Mouse (Mus musculus) MEL (cell line): ENCODE data around the gene Odf3. TPM values are rescaled to one million over a fixed set of nuclear protein-coding genes. Genes with fewer than 3 reads are reported as not detected.

Experiments
- DNase-seq: peaks from one replicate; pipeline ENCODE4 v3.0.0; 2011; ENCODE audit warnings: low read depth, low spot score
- H3K27ac ChIP-seq: 2 replicates; pipeline ENCODE4 v1.5.1; 2012; ENCODE audit warnings: low read depth, mild to moderate bottlenecking, control low read depth, low read length, moderate library complexity; ENCODE audit not compliant: control insufficient read depth
- H3K27me3 ChIP-seq, 2 experiments: fragments of 150-350 bp in 1 of 2; sonication (generic) in 1 of 2; 2 replicates each; pipeline ENCODE4 v1.6.1; 2012; ENCODE audit warnings: low read length in 2 of 2, mild to moderate bottlenecking in 2 of 2, improper control_type of control experiment in 1 of 2, moderate library complexity in 1 of 2; ENCODE audit not compliant: insufficient read depth in 2 of 2, control insufficient read depth in 1 of 2
- H3K36me3 ChIP-seq, 2 experiments: 2 replicates each; pipeline ENCODE4 v1.6.1; 2012 to 2014; ENCODE audit warnings: low read length in 2 of 2, improper control_type of control experiment in 1 of 2, inconsistent platforms in 1 of 2, mild to moderate bottlenecking in 1 of 2; ENCODE audit not compliant: insufficient read depth in 2 of 2, control insufficient read depth in 1 of 2
- H3K4me1 ChIP-seq, 2 experiments: fragments of 150-350 bp in 1 of 2; sonication (generic) in 1 of 2; 2 replicates each; pipeline ENCODE4 v1.6.1; 2012; ENCODE audit warnings: low read length in 2 of 2, improper control_type of control experiment in 1 of 2, mild to moderate bottlenecking in 1 of 2; ENCODE audit not compliant: insufficient read depth in 2 of 2, control insufficient read depth in 1 of 2
- H3K4me3 ChIP-seq, 2 experiments: fragments of 150-350 bp in 1 of 2; sonication (generic) in 1 of 2; 2 replicates each; pipeline ENCODE4 v1.5.1; 2012; ENCODE audit warnings: low read depth in 2 of 2, low read length in 2 of 2, mild to moderate bottlenecking in 2 of 2, moderate library complexity in 2 of 2, control low read depth in 1 of 2, improper control_type of control experiment in 1 of 2; ENCODE audit not compliant: control insufficient read depth in 1 of 2, insufficient read depth in 1 of 2
- H3K79me2 ChIP-seq: 2 replicates; pipeline ENCODE4 v1.6.1; 2012; ENCODE audit warnings: mild to moderate bottlenecking, low read length, moderate library complexity; ENCODE audit not compliant: control insufficient read depth, poor library complexity, insufficient read depth
- H3K9ac ChIP-seq: 2 replicates; pipeline ENCODE4 v1.6.1; 2012; ENCODE audit warnings: low read depth, mild to moderate bottlenecking, control low read depth, low read length, moderate library complexity; ENCODE audit not compliant: control insufficient read depth, poor library complexity, severe bottlenecking
- H3K9me3 ChIP-seq: fragments of 150-350 bp; sonication (generic); replicated peaks from 2 replicates; pipeline ENCODE4 v1.6.1; 2012; ENCODE audit warnings: mild to moderate bottlenecking, low read length, improper control_type of control experiment, moderate library complexity; ENCODE audit not compliant: insufficient read depth
- BHLHE40 ChIP-seq: IDR thresholded peaks from 2 replicates; pipeline ENCODE4 v1.6.1; 2012; ENCODE audit warnings: low read depth, mild to moderate bottlenecking, inconsistent platforms, low read length, improper control_type of control experiment, borderline replicate concordance
- CHD2 ChIP-seq: IDR thresholded peaks from 2 replicates; pipeline ENCODE4 v1.6.1; 2011; ENCODE audit warnings: low read length, improper control_type of control experiment
- GABPA ChIP-seq: IDR thresholded peaks from 2 replicates; pipeline ENCODE4 v1.6.1; 2012; ENCODE audit warnings: low read depth, mild to moderate bottlenecking, inconsistent platforms, low read length, improper control_type of control experiment, moderate library complexity
- JUND ChIP-seq: IDR thresholded peaks from 2 replicates; pipeline ENCODE4 v1.6.1; 2011; ENCODE audit warnings: low read depth, mild to moderate bottlenecking, improper control_type of control experiment, low read length
- KAT2A ChIP-seq: conservative IDR thresholded peaks from 2 replicates; pipeline ENCODE4 v1.6.1; 2012; ENCODE audit warnings: low read depth, low read length, improper control_type of control experiment, inconsistent platforms
- MAFK ChIP-seq: IDR thresholded peaks from 2 replicates; pipeline ENCODE4 v1.6.1; 2011; ENCODE audit warnings: low read depth, mild to moderate bottlenecking, low read length, improper control_type of control experiment, borderline replicate concordance
- MAZ ChIP-seq: IDR thresholded peaks from 2 replicates; pipeline ENCODE4 v1.6.1; 2012; ENCODE audit warnings: low read depth, mild to moderate bottlenecking, inconsistent platforms, low read length, improper control_type of control experiment
- MEF2A ChIP-seq: IDR thresholded peaks from 2 replicates; pipeline ENCODE4 v1.6.1; 2014; ENCODE audit warnings: low read depth, mild to moderate bottlenecking, inconsistent platforms, low read length, improper control_type of control experiment; ENCODE audit not compliant: poor library complexity, insufficient replicate concordance, severe bottlenecking; ENCODE audit errors: extremely low read depth
- MXI1 ChIP-seq: IDR thresholded peaks from 2 replicates; pipeline ENCODE4 v1.6.1; 2011; ENCODE audit warnings: mild to moderate bottlenecking, low read depth, low read length, improper control_type of control experiment
- MYC ChIP-seq: IDR thresholded peaks from 2 replicates; pipeline ENCODE4 v1.6.1; 2011; ENCODE audit warnings: low read depth, mild to moderate bottlenecking, low read length, improper control_type of control experiment, moderate library complexity
- NELFE ChIP-seq: IDR thresholded peaks from 2 replicates; pipeline ENCODE4 v1.6.1; 2011; ENCODE audit warnings: low read depth, low read length, improper control_type of control experiment
- NRF1 ChIP-seq: IDR thresholded peaks from 2 replicates; pipeline ENCODE4 v1.6.1; 2014; ENCODE audit warnings: low read depth, mild to moderate bottlenecking, inconsistent platforms, low read length, improper control_type of control experiment, moderate library complexity; ENCODE audit not compliant: poor library complexity, insufficient read depth, severe bottlenecking
- POLR2A ChIP-seq, 2 experiments: IDR thresholded peaks; 2 replicates each; pipeline ENCODE4 v1.6.1; 2011 to 2012; ENCODE audit warnings: low read length in 2 of 2, mild to moderate bottlenecking in 2 of 2, control low read depth in 1 of 2, improper control_type of control experiment in 1 of 2, low read depth in 1 of 2, moderate library complexity in 1 of 2; ENCODE audit not compliant: control insufficient read depth in 1 of 2, insufficient read depth in 1 of 2, poor library complexity in 1 of 2
- POLR2AphosphoS5 ChIP-seq: IDR thresholded peaks from 2 replicates; pipeline ENCODE4 v1.6.1; 2012; ENCODE audit warnings: low read depth, borderline replicate concordance, mild to moderate bottlenecking, inconsistent platforms, low read length, moderate library complexity, mixed read lengths
- RCOR1 ChIP-seq: IDR thresholded peaks from 2 replicates; pipeline ENCODE4 v1.6.1; 2012; ENCODE audit warnings: low read depth, mild to moderate bottlenecking, inconsistent platforms, low read length, improper control_type of control experiment
- SIN3A ChIP-seq: IDR thresholded peaks from 2 replicates; pipeline ENCODE4 v1.6.1; 2012; ENCODE audit warnings: low read length, improper control_type of control experiment, inconsistent platforms
- SMC3 ChIP-seq: IDR thresholded peaks from 2 replicates; pipeline ENCODE4 v1.6.1; 2011; ENCODE audit warnings: low read depth, low read length, improper control_type of control experiment
- TCF12 ChIP-seq: IDR thresholded peaks from 2 replicates; pipeline ENCODE4 v1.6.1; 2014; ENCODE audit warnings: low read depth, mild to moderate bottlenecking, inconsistent platforms, low read length, improper control_type of control experiment, moderate library complexity
- UBTF ChIP-seq: IDR thresholded peaks from 2 replicates; pipeline ENCODE4 v1.6.1; 2012; ENCODE audit warnings: low read depth, mild to moderate bottlenecking, inconsistent platforms, low read length, improper control_type of control experiment, moderate library complexity, borderline replicate concordance; ENCODE audit not compliant: insufficient read depth
- USF1 ChIP-seq: IDR thresholded peaks from 2 replicates; pipeline ENCODE4 v1.6.1; 2014; ENCODE audit warnings: low read depth, mild to moderate bottlenecking, inconsistent platforms, low read length, improper control_type of control experiment, moderate library complexity
- USF2 ChIP-seq, 2 experiments: IDR thresholded peaks; 2 replicates each; pipeline ENCODE4 v1.6.1; 2011 to 2012; ENCODE audit warnings: improper control_type of control experiment in 2 of 2, low read length in 2 of 2, borderline replicate concordance in 1 of 2, inconsistent platforms in 1 of 2, low read depth in 1 of 2, mild to moderate bottlenecking in 1 of 2; ENCODE audit not compliant: insufficient read depth in 1 of 2
- ZKSCAN1 ChIP-seq: IDR thresholded peaks from 2 replicates; pipeline ENCODE4 v1.6.1; 2012; ENCODE audit warnings: low read depth, mild to moderate bottlenecking, inconsistent platforms, low read length, improper control_type of control experiment, moderate library complexity
- ZMIZ1 ChIP-seq: IDR thresholded peaks from 2 replicates; pipeline ENCODE4 v1.6.1; 2012; ENCODE audit warnings: low read depth, mild to moderate bottlenecking, inconsistent platforms, low read length, improper control_type of control experiment, moderate library complexity
- ZNF384 ChIP-seq: IDR thresholded peaks from 2 replicates; pipeline ENCODE4 v1.6.1; 2012; ENCODE audit warnings: low read depth, mild to moderate bottlenecking, inconsistent platforms, low read length, improper control_type of control experiment
- polyA plus RNA-seq, 2 experiments: library from polyadenylated mRNA; stranded (reverse) in 1 of 2; unstranded in 1 of 2; fragments of >175 nt in 1 of 2; fragments of >200 nt in 1 of 2; gene quantifications; 2 replicates each; pipeline versions ENCODE4 v1.2.1 to v1.2.4; 2012; ENCODE audit warnings: low replicate concordance in 2 of 2, low read depth in 1 of 2; ENCODE audit not compliant: insufficient read length in 2 of 2, insufficient read depth in 1 of 2, missing spikeins in 1 of 2
- total RNA-seq: library from RNA; depleted of rRNA; stranded (reverse); fragments of 300-350 nt; gene quantifications from 2 replicates; pipeline ENCODE4 v1.2.3, GENCODE M21; 2012

Gene Odf3
- total and polyA plus RNA-seq, 3 experiments: not detected

GRCm38 (mm10) chr7:140859997-140860396, 12.4 kb downstream of the Odf3 start:
- Histone ChIP-seq H3K36me3 (peaks cover 3 to 8% of the 10 kb centered on the region in 2 experiments), H3K4me1 (peaks cover 3 to 17% of the 10 kb centered on the region in 2 experiments; a peak in 3 of 4 replicates)
- TF ChIP-seq ZKSCAN1 (no peak), POLR2A (IDR thresholded peaks at IDR 0.05; ENCODE audit: control insufficient read depth in 1 of 2, insufficient read depth in 1 of 2, low read depth in 1 of 2, low read length in 2 of 2, poor library complexity in 1 of 2) (no peak), MYC (no peak), MXI1 (no peak), USF2 (IDR thresholded peaks at IDR 0.05; ENCODE audit: borderline replicate concordance in 1 of 2, insufficient read depth in 1 of 2, low read depth in 1 of 2, low read length in 2 of 2) (no peak), MAZ (no peak), NELFE (no peak), RCOR1 (no peak), CHD2 (no peak), UBTF (no peak), ZMIZ1 (no peak), SIN3A (no peak), NRF1 (no peak), MAFK (no peak), JUND (no peak), TCF12 (no peak), BHLHE40 (no peak), MEF2A (no peak), USF1 (no peak), KAT2A (no peak)

DNA sequence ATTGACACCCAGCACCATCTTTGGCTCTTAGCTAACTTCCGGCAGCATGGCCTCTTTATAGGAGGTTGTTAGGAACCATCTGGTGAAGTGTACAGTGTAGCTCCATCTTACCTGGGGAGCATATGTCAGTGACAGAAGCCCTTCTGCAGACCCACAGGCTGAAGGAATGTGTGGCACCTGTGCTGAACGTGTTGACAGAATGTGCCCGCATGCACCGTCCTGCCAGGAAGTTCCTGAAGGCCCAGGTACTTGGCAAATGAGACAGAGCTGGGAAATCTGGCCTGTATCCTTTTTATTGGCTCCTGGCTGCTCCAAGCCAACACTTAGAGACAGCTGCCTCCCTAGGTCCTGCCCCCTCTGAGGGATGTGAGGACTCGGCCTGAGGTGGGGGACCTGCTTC, 13.1 kb downstream of the Odf3 start:
- no peaks in the 10 kb centered on the region for H3K9me3 ChIP-seq
- peaks cover 23% of the 10 kb centered on the region for H3K79me2 ChIP-seq
- H3K36me3 ChIP-seq: peaks cover 3 to 8% of the 10 kb centered on the region in 2 experiments
- H3K9ac ChIP-seq: no peak overlapping the region
- no peak for DNase-seq
- no peak for TF ChIP-seq POLR2A (IDR thresholded peaks at IDR 0.05; ENCODE audit: control insufficient read depth in 1 of 2, insufficient read depth in 1 of 2, low read depth in 1 of 2, low read length in 2 of 2, poor library complexity in 1 of 2)
- no peak for TF ChIP-seq RCOR1
- TF ChIP-seq ZNF384: no peak
- no peak for TF ChIP-seq USF2 (IDR thresholded peaks at IDR 0.05; ENCODE audit: borderline replicate concordance in 1 of 2, insufficient read depth in 1 of 2, low read depth in 1 of 2, low read length in 2 of 2)
- TF ChIP-seq NELFE: no peak
- no peak for TF ChIP-seq MXI1
- TF ChIP-seq KAT2A: no peak
- TF ChIP-seq GABPA: no peak
- TF ChIP-seq POLR2AphosphoS5: no peak
- no peak for TF ChIP-seq SIN3A
- no peak for TF ChIP-seq SMC3
- TF ChIP-seq MYC: no peak
- H3K4me3 ChIP-seq: no peak overlapping the region
- no peak overlapping the region for H3K27ac ChIP-seq
- peaks cover 3 to 11% of the 10 kb centered on the region in 2 experiments; a peak in 3 of 4 replicates for H3K4me1 ChIP-seq
- H3K27me3 ChIP-seq: no peaks in the 10 kb centered on the region

More at GRCm38 (mm10) chr7:140859997-140860396, 12.4 kb downstream of the Odf3 start:
- H3K9ac ChIP-seq: no peak overlapping the region
- DNase-seq: no peak
- H3K27ac ChIP-seq: no peak overlapping the region
- H3K9me3 ChIP-seq: no peaks in the 10 kb centered on the region
- H3K27me3 ChIP-seq: no peaks in the 10 kb centered on the region
- H3K4me3 ChIP-seq: no peak overlapping the region
- H3K79me2 ChIP-seq: peaks cover 30% of the 10 kb centered on the region
